Mouse (Mus musculus) liver, embryonic 11.5 days (tissue): ENCODE results near the gene Myo1a. TPM values are rescaled to one million over a fixed set of nuclear protein-coding genes. Genes with fewer than 3 reads are reported as not detected.

Source experiments
- ATAC-seq: fragments of 200-750 bp; cut with Nextera tagmentation; replicated peaks from 2 replicates; pipeline ENCODE4 v1.8.0; 2017; ENCODE audit warnings: moderate number of reproducible peaks, mild to moderate bottlenecking, moderate TSS enrichment, moderate library complexity; ENCODE audit not compliant: low FRiP score
- DNase-seq: peaks from one replicate; pipeline ENCODE4 v3.0.0-alpha.2; 2017; ENCODE audit warnings: low spot score
- H3K27ac ChIP-seq: fragments of 300-500 bp; sonication (generic); 2 replicates; pipeline ENCODE4 v1.5.1; 2014; ENCODE audit warnings: mild to moderate bottlenecking, low read depth, low read length, control low read depth
- H3K27me3 ChIP-seq: fragments of 300-500 bp; sonication (generic); replicated peaks from 2 replicates; pipeline ENCODE4 v1.6.1; 2014; ENCODE audit warnings: low read length, mixed read lengths; ENCODE audit not compliant: control insufficient read depth, insufficient read depth
- H3K36me3 ChIP-seq: fragments of 300-500 bp; sonication (generic); 2 replicates; pipeline ENCODE4 v1.6.1; 2014; ENCODE audit warnings: mild to moderate bottlenecking, low read length, moderate library complexity, mixed read lengths; ENCODE audit not compliant: control insufficient read depth, insufficient read depth
- H3K4me1 ChIP-seq: fragments of 300-500 bp; sonication (generic); replicated peaks from 2 replicates; pipeline ENCODE4 v1.6.1; 2014; ENCODE audit warnings: low read length, mixed read lengths; ENCODE audit not compliant: control insufficient read depth, insufficient read depth
- H3K4me2 ChIP-seq: fragments of 300-500 bp; sonication (generic); 2 replicates; pipeline ENCODE4 v1.6.1; 2014; ENCODE audit warnings: mild to moderate bottlenecking, control low read depth, moderate library complexity
- H3K4me3 ChIP-seq: fragments of 300-500 bp; sonication (generic); 2 replicates; pipeline ENCODE4 v1.5.1; 2014; ENCODE audit warnings: low read depth, low read length, control low read depth
- H3K9ac ChIP-seq: fragments of 300-500 bp; sonication (generic); 2 replicates; pipeline ENCODE4 v1.6.1; 2014; ENCODE audit warnings: low read depth, low read length, control low read depth
- H3K9me3 ChIP-seq: fragments of 300-500 bp; sonication (generic); 2 replicates; pipeline ENCODE4 v1.6.1; 2016; ENCODE audit warnings: low read length, inconsistent platforms, mixed read lengths; ENCODE audit not compliant: control insufficient read depth
- WGBS: fragments of 180-500 bp; shearing (Covaris S2); extraction: QIAGEN DNeasy Blood & Tissue Kit; methylation state at CpG from one replicate; pipeline ENCODE4 v1.1.7; 2014; 5-methylcytosine and 5-hydroxymethylcytosine counted together
- polyA plus RNA-seq: library from polyadenylated mRNA; unstranded; fragments of >200 nt; fragmentation: Nextera tagmentation; extraction: Ambion mirVana; gene quantifications from 2 replicates; pipeline ENCODE4 v1.2.1, GENCODE M21; 2014

The Myo1a gene
- polyA plus RNA-seq, 1 experiment from 2014 or later = not detected

DNA sequence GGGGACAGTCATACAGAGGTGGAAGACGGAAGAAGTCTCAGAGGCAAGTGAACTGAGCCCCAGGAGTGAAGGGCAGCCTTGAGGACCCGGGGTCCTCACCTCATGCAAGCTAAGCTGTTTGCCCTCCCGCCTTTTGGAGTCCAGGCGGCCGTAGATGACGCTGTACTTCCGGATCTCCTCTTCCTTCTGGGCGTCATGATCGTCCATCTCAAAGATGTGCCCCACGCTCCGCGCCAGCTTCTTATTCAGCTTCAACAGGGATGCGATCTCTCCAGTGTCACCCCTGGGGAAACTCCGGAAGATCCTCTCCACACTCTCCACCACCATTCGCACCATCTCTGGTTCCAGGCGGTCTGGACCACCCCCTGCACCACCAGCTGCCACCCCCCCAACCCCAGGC, 40.8 kb upstream of the Myo1a start:
- no peak overlapping the region for H3K27ac ChIP-seq
- no peaks in the 10 kb centered on the region for H3K36me3 ChIP-seq
- H3K9me3 ChIP-seq = no peaks in the 10 kb centered on the region
- ATAC-seq (no peak), DNase-seq (no peak)
- H3K4me3 ChIP-seq = no peak overlapping the region
- H3K4me1 ChIP-seq = peaks cover 49% of the 10 kb centered on the region
- peaks cover 63% of the 10 kb centered on the region for H3K27me3 ChIP-seq
- 19% methylated on average over 16 of the region's 16 CpGs for WGBS
- no peak overlapping the region for H3K9ac ChIP-seq
- peak overlapping the region; percentile 93 for H3K4me2 ChIP-seq

DNA sequence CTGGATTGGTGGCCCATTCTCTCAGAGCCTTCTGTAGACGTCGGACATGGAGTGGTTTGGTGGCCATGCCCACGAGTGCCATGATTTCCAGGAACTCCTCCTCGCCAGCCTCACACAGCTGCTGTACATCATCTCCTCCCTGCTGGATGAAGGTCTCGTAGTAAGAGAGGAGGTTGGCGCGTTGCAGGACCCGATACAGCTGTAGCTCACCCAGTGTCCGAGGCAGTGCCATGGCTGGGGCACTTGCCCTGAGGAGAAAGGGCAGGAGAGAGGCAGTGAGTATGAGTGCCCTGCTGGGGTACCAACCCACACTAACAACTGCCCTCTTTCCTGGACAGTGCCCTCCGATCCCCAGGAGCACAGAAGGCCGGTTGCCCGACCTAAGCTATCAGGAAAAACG, 40.1 kb upstream of the Myo1a start:
- no peak for DNase-seq
- ATAC-seq = no peak
- Histone ChIP-seq H3K4me1 (peaks cover 55% of the 10 kb centered on the region), H3K9me3 (no peaks in the 10 kb centered on the region), H3K27ac (no peak overlapping the region), H3K4me2 (peak overlapping the region; percentile 93), H3K4me3 (peak overlapping the region; percentile 63), H3K36me3 (no peaks in the 10 kb centered on the region), H3K9ac (no peak overlapping the region), H3K27me3 (peaks cover 63% of the 10 kb centered on the region)
- 28% methylated on average over 13 of the region's 13 CpGs for WGBS

DNA sequence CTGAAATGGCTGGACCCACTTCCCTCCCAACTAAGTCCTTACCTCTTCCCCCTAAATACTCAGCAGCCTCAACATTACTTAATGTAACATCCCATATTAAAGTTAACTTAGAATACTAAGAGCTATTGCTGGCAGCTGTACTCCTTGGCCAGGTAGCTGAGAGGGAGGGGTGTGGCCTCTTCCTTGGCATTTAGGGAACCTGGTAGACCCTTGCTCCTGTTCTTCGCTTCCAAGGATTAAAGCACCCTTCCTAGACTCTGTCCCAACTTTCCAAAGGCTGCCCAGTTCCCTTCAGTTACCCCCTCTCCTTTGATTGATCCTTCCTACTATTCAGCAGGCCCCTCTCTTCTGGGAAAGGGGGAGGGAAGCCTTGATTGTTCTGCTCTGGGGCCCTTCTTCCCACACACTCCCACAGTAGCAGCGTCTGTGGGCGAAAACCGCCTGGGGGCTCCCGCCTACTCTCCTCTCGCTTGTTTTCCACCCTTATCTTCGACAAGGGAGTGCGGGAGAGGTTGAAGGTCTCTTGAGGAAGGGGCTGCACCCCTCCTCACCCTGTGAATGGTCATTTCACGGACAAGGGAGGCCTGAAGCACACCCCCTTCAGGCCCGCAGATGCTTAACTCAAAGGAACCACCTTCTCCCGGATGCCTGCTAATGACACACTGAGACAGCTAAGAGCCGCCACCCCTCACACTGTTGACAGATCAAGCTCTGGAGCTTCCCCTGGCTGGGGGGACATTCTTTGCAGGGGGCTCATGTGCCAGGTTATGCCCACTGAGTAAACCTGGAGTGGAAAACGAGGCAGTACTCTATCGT, 39.4 kb upstream of the Myo1a start:
- Histone ChIP-seq H3K27ac (peak overlapping the region; percentile 89), H3K9me3 (no peaks in the 10 kb centered on the region), H3K4me2 (peak overlapping the region; percentile 93), H3K27me3 (peaks cover 63% of the 10 kb centered on the region), H3K36me3 (no peaks in the 10 kb centered on the region), H3K9ac (peak overlapping the region; percentile 31), H3K4me3 (peak overlapping the region; percentile 63), H3K4me1 (peaks cover 55% of the 10 kb centered on the region)
- ATAC-seq (no peak), DNase-seq (no peak)
- 7% methylated on average over 14 of the region's 14 CpGs for WGBS

DNA sequence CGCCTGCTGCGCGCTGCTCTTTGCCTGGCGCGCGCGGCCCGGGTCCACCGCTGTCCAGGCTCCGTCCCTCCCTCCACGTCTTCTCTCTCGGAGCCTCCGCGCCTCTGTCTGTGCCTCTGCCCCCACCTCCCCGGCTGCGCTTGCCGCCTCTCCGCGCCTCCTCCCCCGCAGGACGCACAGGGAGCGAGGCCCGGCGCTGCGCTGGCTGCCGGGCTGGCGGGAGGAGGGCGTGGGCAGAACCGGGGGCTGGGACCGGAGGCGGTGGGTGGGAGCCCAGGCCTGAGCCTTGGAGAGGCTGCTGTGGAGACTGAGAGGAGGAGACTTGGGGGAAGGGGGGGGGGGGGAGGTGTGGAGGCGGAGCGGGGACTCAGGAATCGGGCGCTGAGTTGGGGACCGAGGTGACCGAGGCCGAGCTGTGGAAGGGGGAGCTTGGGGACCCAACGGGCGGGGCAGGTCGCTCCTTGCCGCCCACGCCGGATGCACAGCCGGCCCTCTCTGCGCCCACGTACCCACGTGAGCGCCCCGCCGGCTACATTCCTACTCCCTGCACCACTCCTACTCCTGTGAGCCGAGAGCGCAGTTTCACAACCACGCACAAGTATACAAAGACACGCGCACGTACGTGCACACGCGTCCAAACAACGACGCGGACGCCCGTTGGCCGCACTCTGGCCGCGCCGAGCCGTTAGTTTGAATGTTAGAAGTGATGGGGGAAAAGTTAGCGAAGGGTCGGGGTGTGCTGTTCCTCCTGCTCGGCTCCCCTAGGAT, 38.3 kb upstream of the Myo1a start, which contains the start of gene Nemp1:
Nemp1 (plus strand) TSS at position 401 of the 768 bp plus-strand sequence.
- Histone ChIP-seq H3K36me3 (no peaks in the 10 kb centered on the region), H3K4me1 (peaks cover 49% of the 10 kb centered on the region), H3K9me3 (no peaks in the 10 kb centered on the region), H3K27ac (peak within 1 kb of the TSS; percentile 89), H3K4me3 (peak within 1 kb of the TSS; percentile 63), H3K9ac (peak within 1 kb of the TSS; percentile 31), H3K4me2 (peak within 1 kb of the TSS; percentile 93), H3K27me3 (peaks cover 60% of the 10 kb centered on the region)
- ATAC-seq = peak; percentile 42
- peak; percentile 78 for DNase-seq
- 1% methylated on average over 65 of the region's 73 CpGs for WGBS

DNA sequence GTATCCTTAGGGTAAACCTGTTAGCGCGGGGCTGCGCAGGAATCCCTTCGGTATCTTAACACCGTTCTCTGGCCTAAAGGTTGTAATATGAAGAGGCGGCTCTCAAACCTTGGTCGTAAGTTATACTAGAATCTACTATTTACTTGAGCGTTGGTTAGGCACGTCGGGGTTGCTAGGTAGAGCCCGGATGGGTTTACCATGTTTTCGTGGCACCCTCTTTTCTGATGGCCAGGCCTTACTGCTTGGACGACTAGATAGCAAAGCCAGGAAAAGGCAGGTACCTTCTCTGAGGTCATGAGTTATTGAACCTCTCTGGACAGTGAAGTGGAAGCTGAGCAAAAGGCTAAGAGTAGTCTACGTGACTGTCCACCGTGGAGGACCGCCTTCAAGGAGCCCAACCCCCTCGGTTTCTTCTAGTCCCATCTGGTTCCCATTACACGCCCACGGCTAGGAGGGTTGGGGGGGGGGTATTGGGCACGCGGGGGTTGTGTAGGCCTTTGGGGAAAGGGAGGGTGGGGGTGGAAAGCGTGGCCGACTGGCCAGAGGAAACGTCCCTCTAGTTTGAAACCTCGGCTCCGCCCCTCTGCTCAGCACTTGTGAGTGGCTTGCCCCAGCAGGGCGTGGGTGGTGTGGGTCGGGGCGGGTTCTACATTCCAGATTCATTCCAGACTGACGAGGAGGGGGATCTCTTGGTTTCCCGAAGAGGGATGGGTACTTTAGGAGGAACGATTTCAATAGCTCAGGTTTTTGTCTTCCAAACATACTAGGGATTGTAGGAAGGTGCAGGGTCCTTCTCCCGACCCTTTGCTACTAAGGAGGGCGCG, 37.5 kb upstream of the Myo1a start:
- peak; percentile 72 for DNase-seq
- H3K27me3 ChIP-seq = peaks cover 60% of the 10 kb centered on the region

DNA sequence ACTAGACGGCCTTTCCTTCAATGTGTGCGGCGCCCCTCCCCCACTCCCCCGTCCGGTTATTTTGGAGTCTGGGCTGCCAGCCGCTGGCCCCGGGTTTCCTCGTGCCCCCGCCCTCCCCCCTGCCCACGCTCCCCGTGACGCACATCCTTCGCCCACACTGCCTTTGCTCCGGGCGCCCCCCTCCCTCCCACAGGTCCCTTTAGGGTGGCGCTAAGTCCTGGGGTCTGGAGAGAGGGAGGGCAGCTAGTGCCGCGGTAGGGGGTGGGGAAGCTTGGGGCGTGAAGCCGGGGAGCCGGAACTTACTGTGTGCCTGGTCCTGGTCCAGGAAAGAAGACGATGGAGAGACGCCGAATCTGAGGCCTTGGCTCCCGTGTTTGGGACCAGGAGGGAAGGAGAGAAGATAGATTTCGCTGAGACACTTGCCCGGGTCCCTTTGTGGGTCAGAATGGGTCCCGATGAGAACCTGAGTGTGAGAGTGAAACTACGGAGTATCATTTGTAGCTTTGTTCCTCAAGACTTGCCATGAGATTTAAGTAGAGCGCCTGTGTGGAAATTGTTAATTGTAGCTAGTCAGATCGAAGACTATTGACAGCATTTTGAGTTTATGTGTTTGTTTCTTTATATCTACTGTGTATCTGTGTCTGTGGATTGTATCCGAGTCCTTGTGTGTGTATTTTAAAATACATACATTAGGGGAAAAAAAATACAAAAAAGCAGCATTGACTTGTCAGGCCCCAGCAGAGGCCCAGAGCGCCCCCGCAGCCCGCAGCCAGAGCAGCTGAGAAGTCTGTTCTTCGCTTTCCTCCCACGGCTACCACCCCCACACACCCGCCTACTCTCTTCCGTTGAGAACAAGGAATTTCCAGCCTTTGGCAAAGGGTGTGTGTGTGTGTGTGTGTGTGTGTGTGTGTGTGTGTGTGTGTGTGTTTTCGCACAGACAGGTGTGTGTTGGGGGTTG, 36.6 kb upstream of the Myo1a start, which contains the start of gene Nab2:
Nab2 (minus strand) TSS at position 476 of the 958 bp plus-strand sequence.
- DNase-seq (peak; percentile 63), ATAC-seq (peak; percentile 30)
- Histone ChIP-seq H3K9ac (peak within 1 kb of the TSS; percentile 46; the same call in 1 of the 2 replicates), H3K27ac (peak within 1 kb of the TSS; percentile 89), H3K4me3 (peak within 1 kb of the TSS; percentile 63), H3K36me3 (no peaks in the 10 kb centered on the region), H3K4me2 (peak within 1 kb of the TSS; percentile 93), H3K9me3 (no peaks in the 10 kb centered on the region), H3K27me3 (peaks cover 53% of the 10 kb centered on the region), H3K4me1 (peaks cover 35% of the 10 kb centered on the region)
- WGBS = 6% methylated on average over 40 of the region's 40 CpGs

More for the DNA sequence above, 37.5 kb upstream of the Myo1a start:
- ATAC-seq = peak; percentile 35
- H3K9ac ChIP-seq = peak overlapping the region; percentile 46; the same call in 1 of the 2 replicates
- H3K9me3 ChIP-seq = no peaks in the 10 kb centered on the region
- H3K4me2 ChIP-seq = peak overlapping the region; percentile 93
- H3K4me3 ChIP-seq = peak overlapping the region; percentile 63
- H3K4me1 ChIP-seq = peaks cover 41% of the 10 kb centered on the region
- H3K36me3 ChIP-seq = no peaks in the 10 kb centered on the region
- peak overlapping the region; percentile 89 for H3K27ac ChIP-seq
- 2% methylated on average over 34 of the region's 35 CpGs for WGBS

DNA sequence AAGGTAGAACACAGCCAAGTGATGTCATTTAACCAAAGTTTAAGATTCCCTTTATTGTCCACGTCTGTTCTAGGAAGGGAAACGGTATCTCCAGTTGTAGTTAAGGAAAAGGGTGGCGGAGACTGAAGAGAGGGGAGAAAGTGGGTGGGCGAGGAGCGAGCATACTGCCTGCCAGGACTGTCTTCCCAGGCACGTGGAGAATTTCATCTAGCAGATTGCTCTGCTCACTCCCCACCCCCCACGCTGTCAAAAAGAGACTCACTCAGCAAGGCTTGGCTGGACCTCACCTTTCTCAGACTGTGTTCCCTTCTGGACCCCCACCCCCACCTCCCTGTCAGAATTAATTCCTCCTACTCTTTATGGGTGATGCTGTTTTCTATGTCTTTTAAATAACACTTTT, 35.8 kb upstream of the Myo1a start:
- Histone ChIP-seq H3K4me2 (peak overlapping the region; percentile 93), H3K9me3 (no peaks in the 10 kb centered on the region), H3K4me3 (no peak overlapping the region; the same call in 1 of the 2 replicates), H3K9ac (no peak overlapping the region), H3K36me3 (no peaks in the 10 kb centered on the region), H3K27ac (no peak overlapping the region; the same call in 1 of the 2 replicates), H3K27me3 (peaks cover 45% of the 10 kb centered on the region), H3K4me1 (peaks cover 29% of the 10 kb centered on the region)
- 34% methylated on average over 7 of the region's 7 CpGs for WGBS
- ATAC-seq (no peak), DNase-seq (no peak)
